Mouse (Mus musculus): ENCODE results near the gene Chst1.

DNA sequence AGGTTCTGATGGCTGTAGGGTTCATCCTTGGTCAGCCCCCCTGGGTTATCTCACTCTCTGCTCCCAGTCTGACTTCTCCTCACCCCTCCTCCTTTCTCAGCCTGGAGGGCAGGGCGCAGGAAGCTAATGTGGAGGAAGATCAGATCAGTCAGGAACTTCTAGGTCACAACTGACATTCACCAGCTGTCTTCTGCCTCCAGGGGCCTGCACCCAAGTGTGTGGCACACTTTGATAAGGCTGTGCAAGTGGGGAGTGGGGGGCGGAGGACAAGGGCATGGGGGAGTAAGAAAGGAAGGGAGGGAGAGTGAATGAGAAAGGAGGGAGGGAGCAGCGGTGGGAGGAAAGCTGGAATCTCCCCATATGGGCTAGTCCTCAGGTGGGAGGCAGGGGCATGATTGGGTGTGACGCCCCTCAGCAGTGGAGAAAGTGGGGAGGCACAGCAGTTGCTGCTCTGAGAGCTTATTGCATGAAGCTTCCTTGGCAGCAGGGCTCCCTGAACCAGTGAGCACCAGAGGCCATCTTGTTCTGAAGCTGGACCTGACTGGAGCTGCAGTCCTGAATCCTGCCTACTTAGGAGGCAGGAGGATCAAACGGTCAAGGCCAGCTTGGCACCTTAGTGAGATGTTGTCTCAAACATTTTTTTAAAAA is 49.8 kb downstream of the Chst1 start:
- TF ChIP-seq CTCF (IDR thresholded peaks at IDR 0.05; ENCODE audit: insufficient read depth, low read depth, low read length) (no peak), POLR2A (IDR thresholded peaks at IDR 0.05; ENCODE audit: insufficient read depth, low read depth, low read length) (no peak)
